Mouse (Mus musculus) brown adipose tissue, adult 24 weeks (tissue): ENCODE data around the gene Cbx7. TPM values are rescaled to one million over a fixed set of nuclear protein-coding genes. Genes with fewer than 3 reads are reported as not detected.

ENCODE experiments used
- H3K27ac ChIP-seq: fragments of 200-500 bp; replicated peaks from 2 replicates; pipeline ENCODE4 v1.5.1; 2012; ENCODE audit warnings: low read depth, mild to moderate bottlenecking, low read length
- H3K4me1 ChIP-seq: fragments of 200-500 bp; 2 replicates; pipeline ENCODE4 v1.6.1; 2012; ENCODE audit warnings: low read length, mixed read lengths; ENCODE audit not compliant: control insufficient read depth, insufficient read depth, insufficient read length
- H3K4me3 ChIP-seq: fragments of 200-500 bp; 2 replicates; pipeline ENCODE4 v1.5.1; 2012; ENCODE audit warnings: low read depth, mild to moderate bottlenecking, low read length, moderate library complexity; ENCODE audit not compliant: insufficient read depth
- polyA plus RNA-seq: library from polyadenylated mRNA; stranded (reverse); fragments of >200 nt; gene quantifications from 2 replicates; pipeline ENCODE4 v1.2.4, GENCODE M21; 2012; ENCODE audit not compliant: missing spikeins, insufficient read depth, insufficient read length

The Cbx7 gene
- polyA plus RNA-seq, 1 experiment, result 7.1 TPM

GRCm38 (mm10) chr15:79980716-79981115 is 9.8 kb upstream of the Cbx7 start:
- Histone ChIP-seq H3K27ac (no peak overlapping the region), H3K4me1 (no peaks in the 10 kb centered on the region), H3K4me3 (no peak overlapping the region)

DNA sequence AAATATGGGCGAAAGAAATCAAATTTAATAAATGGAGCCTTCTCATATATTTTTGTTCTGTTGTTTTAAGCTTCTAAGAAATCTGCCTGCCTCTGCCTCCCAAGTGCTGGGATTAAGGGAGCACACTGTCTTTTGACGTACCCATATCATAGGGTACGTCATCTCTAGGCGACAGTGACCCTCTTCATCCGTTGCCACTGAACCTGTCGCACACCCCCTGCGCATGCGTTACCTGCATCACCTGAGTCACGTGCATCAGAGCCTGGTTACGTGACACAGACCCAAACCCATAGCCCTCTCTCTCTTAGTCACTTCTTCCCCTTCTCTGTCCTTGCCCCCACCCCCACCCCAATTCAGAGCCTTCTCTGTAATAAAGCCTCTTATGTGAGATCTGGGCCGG is 1.3 kb upstream of the Cbx7 start:
- Histone ChIP-seq H3K4me1 (no peaks in the 10 kb centered on the region), H3K4me3 (no peak overlapping the region), H3K27ac (no peak overlapping the region)

DNA sequence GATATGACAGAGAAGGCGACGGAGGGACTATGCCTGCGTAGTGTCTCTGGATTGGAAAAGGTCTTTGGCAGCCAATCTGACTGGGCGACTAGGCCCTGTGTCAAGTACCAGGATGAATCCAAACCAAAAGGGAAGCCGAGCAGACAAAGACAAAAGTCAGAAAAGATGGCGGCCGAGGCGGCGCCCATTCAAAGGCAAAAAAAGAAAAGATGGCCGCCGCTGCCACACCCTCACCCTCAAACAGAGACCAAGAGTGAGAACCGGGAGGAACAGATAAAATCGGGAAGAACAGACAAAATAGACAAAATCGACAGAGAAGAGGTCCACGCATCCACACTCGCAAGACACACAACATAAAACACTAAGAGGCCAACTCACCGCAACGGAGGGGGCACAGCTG is 428 bp downstream of the Cbx7 start:
- Histone ChIP-seq H3K4me3 (no peak overlapping the region), H3K4me1 (no peaks in the 10 kb centered on the region), H3K27ac (no peak overlapping the region)

DNA sequence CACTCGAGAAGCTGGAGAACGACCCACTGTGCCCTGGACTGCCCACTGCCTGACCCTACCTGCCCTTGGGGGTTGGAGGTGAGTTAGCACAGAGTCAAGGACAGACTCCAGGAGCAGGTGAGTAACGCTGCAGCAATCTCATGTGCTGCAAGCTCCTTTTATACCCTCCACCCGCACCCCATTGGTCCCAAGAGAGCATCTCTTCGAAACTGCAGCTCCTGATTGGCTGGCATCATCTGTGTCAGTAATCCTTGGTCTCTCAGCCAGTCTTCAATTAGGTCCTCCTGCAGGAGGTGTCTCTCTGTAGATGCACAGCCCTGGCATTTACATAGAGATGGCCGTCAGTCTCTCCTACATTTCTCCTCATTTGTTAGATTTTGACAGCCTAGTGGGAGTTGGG is 3.6 kb downstream of the Cbx7 start:
- Histone ChIP-seq H3K27ac (no peak overlapping the region), H3K4me3 (no peak overlapping the region), H3K4me1 (no peaks in the 10 kb centered on the region)

DNA sequence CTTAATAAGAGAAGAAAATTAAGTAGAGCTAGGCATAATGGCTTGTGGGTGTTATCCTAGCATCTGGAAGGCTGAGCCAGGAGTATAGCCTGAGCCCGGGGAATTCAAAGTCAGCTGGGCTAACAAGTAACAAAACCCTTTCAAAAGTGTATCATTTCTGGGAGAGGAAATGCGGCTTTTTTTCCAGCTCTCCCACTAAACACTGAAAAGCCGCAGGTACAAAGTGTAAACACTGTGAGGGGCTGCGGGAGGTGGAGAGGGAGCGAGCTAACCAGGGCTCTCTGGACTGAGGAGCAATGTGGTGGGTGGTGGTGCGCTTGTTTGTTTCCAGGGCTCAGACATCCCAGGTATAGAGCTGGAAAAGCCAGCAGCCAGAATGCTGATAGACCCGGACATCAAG is 6.5 kb downstream of the Cbx7 start:
- Histone ChIP-seq H3K4me1 (no peaks in the 10 kb centered on the region), H3K27ac (no peak overlapping the region), H3K4me3 (no peak overlapping the region)

- Histone ChIP-seq H3K4me1 (no peaks in the 10 kb centered on the region), H3K4me3 (no peak overlapping the region), H3K27ac (no peak overlapping the region)
Measured at GRCm38 (mm10) chr15:79962661-79963060, 8.3 kb downstream of the Cbx7 start.

GRCm38 (mm10) chr15:79961366-79961921 is 9.5 kb downstream of the Cbx7 start:
- no peak overlapping the region for H3K4me3 ChIP-seq
- no peak overlapping the region for H3K27ac ChIP-seq
- no peaks in the 10 kb centered on the region for H3K4me1 ChIP-seq

- Histone ChIP-seq H3K27ac (no peak overlapping the region), H3K4me1 (peaks cover 4% of the 10 kb centered on the region; the same call in 1 of the 2 replicates)
Measured at GRCm38 (mm10) chr15:79958418-79958817, 12.5 kb downstream of the Cbx7 start.

DNA sequence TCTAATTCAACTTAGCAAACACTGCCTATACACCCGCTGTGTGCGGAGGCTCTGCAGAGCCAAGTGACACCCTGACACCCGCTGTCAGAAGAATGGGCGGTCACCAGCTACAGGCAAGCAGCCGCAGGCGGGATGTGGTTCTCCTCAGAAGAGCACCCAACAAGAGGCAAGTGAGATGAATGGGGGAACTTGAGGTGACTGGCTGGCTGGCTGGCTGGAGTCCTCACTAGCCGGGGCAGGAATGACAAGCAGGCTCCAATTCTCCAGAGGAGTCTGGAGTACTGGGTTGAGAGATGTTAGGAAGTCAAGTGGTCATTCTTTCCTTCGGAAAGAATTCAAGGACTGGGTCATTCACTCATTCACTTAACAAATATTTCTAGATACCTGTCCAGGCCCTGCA is 14.4 kb downstream of the Cbx7 start:
- Histone ChIP-seq H3K4me3 (no peak overlapping the region), H3K27ac (no peak overlapping the region), H3K4me1 (peaks cover 20% of the 10 kb centered on the region)

More at GRCm38 (mm10) chr15:79958418-79958817, 12.5 kb downstream of the Cbx7 start:
- H3K4me3 ChIP-seq, result no peak overlapping the region

DNA sequence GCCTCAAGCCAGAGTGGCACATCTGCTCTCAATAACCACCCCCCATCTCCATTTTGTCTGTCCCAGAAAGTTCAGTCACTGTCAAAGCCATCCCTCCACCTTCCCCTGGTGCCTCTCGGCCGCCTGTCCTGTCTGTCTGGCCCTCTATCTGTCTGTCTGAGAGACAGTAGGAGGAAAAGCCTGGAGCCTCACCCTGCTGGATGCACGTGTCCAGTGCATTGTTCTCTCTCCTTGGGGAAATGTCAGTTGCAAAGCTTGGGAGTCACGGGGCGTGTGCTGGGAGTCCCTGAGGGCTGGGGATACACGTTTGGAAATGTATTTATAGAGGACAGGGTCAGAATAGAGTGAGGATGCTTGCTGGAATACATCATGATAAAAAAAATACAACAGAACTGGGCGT is 17.4 kb downstream of the Cbx7 start:
- peak overlapping the region; percentile 93 for H3K27ac ChIP-seq
- H3K4me3 ChIP-seq, result no peak overlapping the region
- peaks cover 34% of the 10 kb centered on the region for H3K4me1 ChIP-seq

DNA sequence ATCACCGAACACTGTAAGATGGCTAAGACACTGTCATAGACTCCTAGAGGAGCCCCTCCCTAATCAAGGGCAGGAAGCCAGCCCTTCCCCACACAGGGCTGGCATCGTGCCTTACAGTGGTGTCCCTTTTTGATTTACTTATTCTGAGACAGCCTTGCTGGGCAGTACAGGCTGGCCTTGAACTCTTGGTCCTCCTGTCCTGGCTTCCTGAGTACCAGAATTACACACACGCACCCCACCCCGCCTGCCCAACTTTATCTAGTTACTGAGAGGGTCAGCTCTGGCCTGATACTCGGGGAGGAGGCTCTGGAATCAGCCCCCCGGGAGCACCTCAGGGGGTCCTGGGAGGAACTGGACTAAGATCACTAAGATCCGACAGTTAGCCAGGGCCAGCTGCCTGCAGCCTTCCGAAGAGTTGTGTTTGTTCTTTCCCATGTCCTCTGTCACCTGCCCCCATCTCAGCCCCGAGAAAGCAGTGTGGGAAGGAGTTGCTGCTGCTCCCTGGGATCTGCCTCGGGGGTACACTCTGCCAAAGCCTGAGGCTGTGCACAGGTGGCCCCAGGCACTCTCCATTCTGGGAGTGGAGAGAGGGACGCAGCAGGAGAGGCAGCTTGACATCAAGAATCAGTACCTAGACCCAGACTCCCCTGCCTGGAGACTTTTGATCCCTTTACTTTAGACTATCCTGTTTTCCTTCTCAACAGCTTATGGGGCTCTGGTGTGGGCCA is 18.3 kb downstream of the Cbx7 start:
- peaks cover 34% of the 10 kb centered on the region for H3K4me1 ChIP-seq
- H3K4me3 ChIP-seq, result no peak overlapping the region
- H3K27ac ChIP-seq, result peak overlapping the region; percentile 93

DNA sequence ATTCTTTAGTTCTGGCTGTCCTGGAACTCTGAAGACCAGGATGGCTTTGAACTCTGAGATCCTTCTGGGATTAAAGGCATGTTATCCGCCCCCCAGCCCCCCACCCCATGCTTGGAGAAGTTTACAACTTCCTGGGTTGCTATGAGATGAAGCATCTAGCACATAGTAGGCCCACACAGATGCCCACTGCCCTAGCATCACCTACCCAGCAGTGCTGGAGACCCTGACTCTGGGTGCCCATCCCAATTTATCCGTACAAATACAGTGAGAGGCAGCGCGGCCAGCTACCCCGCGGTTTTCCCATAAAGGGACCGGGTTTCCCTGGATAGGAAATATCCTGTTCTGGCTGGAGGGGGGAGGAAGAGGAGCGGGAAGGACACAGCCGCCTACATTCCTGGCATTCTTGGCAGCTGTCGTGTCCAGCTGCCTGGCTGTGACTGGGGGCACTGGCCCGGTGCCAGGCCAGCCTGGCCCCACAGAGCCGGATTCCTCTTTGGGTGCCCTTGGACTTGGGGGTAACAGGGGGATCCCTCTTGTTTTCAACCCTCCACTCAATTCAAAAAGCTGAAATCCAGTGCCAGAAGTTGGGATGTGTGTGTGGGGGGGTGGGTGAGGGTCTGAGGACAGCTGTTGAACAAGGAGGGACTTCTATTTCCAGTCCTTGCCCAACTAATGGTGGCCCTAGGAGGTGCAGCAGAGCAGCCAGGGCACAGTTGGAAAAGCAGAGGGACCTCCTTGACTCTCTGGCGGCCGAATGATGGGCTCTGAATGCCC is 19.0 kb downstream of the Cbx7 start:
- Histone ChIP-seq H3K4me3 (peak overlapping the region; percentile 24), H3K27ac (peak overlapping the region; percentile 95)

DNA sequence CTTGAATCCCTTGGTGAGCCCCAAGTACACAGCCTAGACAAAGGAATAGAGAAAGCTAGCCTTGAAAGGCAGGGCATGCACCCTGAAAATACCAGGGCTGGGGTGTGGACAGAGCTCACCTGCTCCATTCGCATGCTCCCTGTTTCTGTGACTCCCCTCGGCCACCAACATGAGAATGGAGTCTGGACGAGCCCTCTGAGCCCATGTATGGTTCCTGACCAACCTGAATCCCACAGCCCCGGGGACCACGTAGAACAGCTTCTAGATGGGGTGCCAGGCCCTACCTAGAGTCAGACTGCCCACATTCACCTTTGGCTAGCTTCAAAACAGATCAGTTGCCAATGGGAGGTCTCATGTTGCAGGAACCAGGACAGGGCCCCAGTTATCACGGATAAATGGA is 19.7 kb downstream of the Cbx7 start:
- peaks cover 34% of the 10 kb centered on the region for H3K4me1 ChIP-seq
- no peak overlapping the region for H3K4me3 ChIP-seq
- H3K27ac ChIP-seq, result peak overlapping the region; percentile 95

More for the DNA sequence above, 19.0 kb downstream of the Cbx7 start:
- peaks cover 34% of the 10 kb centered on the region for H3K4me1 ChIP-seq

GRCm38 (mm10) chr15:79950250-79951025 is 20.5 kb downstream of the Cbx7 start:
- Histone ChIP-seq H3K4me1 (peaks cover 34% of the 10 kb centered on the region), H3K4me3 (peak overlapping the region; percentile 37), H3K27ac (peak overlapping the region; percentile 95)

DNA sequence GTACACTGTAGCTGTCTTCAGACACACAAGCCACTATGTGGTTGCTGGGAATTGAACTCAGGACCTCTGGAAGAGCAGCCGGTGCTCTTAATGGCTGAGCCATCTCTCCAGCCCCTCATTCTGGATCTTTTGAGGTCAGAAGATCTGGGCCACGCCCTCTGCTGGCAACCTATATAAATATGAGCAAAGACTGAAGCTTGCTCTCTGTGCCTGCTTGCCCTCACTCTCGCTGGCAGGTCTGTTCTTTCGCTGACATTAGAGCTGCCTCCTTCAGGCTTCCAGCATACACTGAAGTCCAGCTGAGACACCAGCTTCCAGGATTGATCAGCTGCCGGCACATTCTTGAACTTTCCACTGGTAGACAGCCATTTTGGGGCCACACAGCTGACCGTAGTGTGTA is 23.2 kb downstream of the Cbx7 start:
- H3K27ac ChIP-seq, result no peak overlapping the region
- H3K4me3 ChIP-seq, result no peak overlapping the region
- H3K4me1 ChIP-seq, result peaks cover 24% of the 10 kb centered on the region
